Mouse (Mus musculus) heart, embryonic 13.5 days (tissue): Measurements from ENCODE around the gene Glyctk. TPM values are rescaled to one million over a fixed set of nuclear protein-coding genes. Genes with fewer than 3 reads are reported as not detected.

Experiments used
- ATAC-seq: fragments of 200-750 bp; cut with Nextera tagmentation; 2 replicates; pipeline ENCODE4 v1.8.0; 2017; ENCODE audit warnings: moderate TSS enrichment; ENCODE audit not compliant: insufficient number of reproducible peaks, low FRiP score, low TSS enrichment; ENCODE audit errors: extremely low read depth
- H3K27ac ChIP-seq: fragments of 300-500 bp; sonication (generic); replicated peaks from 2 replicates; pipeline ENCODE4 v1.5.1; 2015; ENCODE audit warnings: moderate library complexity, mild to moderate bottlenecking, inconsistent platforms
- H3K27me3 ChIP-seq: fragments of 300-500 bp; sonication (generic); replicated peaks from 2 replicates; pipeline ENCODE4 v1.6.1; 2015; ENCODE audit warnings: mild to moderate bottlenecking, inconsistent platforms
- H3K36me3 ChIP-seq: fragments of 300-500 bp; sonication (generic); 2 replicates; pipeline ENCODE4 v1.6.1; 2015; ENCODE audit warnings: mild to moderate bottlenecking, inconsistent platforms
- H3K4me1 ChIP-seq: fragments of 300-500 bp; sonication (generic); 2 replicates; pipeline ENCODE4 v1.6.1; 2015; ENCODE audit warnings: inconsistent platforms
- H3K4me2 ChIP-seq: fragments of 300-500 bp; sonication (generic); 2 replicates; pipeline ENCODE4 v1.6.1; 2015; ENCODE audit warnings: inconsistent platforms, mild to moderate bottlenecking, moderate library complexity
- H3K4me3 ChIP-seq: fragments of 300-500 bp; sonication (generic); 2 replicates; pipeline ENCODE4 v1.5.1; 2015; ENCODE audit warnings: moderate library complexity, mild to moderate bottlenecking, inconsistent platforms
- H3K9ac ChIP-seq: fragments of 300-500 bp; sonication (generic); 2 replicates; pipeline ENCODE4 v1.6.1; 2015; ENCODE audit warnings: inconsistent platforms, mild to moderate bottlenecking, moderate library complexity
- H3K9me3 ChIP-seq: fragments of 300-500 bp; sonication (generic); 2 replicates; pipeline ENCODE4 v1.6.1; 2016; ENCODE audit warnings: inconsistent platforms
- WGBS: fragments of 180-500 bp; shearing (Covaris S2); methylation state at CpG from one replicate; pipeline ENCODE4 v1.1.7; 2015; ENCODE audit warnings: mixed read lengths; 5-methylcytosine and 5-hydroxymethylcytosine counted together
- polyA plus RNA-seq: library from polyadenylated mRNA; unstranded; fragments of >200 nt; fragmentation: Nextera tagmentation; extraction: Ambion mirVana; gene quantifications from 2 replicates; pipeline ENCODE4 v1.2.1, GENCODE M21; 2015

Gene Glyctk
- polyA plus RNA-seq, 1 experiment from 2014 or later = 1.6 TPM

DNA sequence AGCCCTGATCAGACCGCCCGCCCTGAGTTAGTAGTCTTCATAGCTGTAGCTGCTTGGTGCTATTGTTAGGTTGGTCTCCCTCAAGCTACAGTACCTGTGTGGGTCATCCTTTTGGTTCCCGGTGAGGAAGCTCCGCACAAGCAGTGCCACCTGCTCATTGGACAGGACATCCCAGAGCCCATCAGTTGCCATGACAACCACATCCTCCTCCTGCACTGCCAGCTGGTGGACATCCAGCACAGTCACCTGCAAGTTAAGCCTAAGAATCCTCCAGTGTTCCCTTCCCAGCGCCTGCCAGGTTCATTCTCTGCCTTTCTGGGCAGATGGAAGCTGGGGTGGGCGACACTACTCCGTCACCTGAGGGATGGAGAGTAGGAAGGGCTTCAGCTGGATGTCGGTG lies 37.8 kb upstream of the Glyctk start:
- Histone ChIP-seq H3K27me3 (no peaks in the 10 kb centered on the region), H3K36me3 (peaks cover 63% of the 10 kb centered on the region), H3K9me3 (no peaks in the 10 kb centered on the region), H3K9ac (no peak overlapping the region), H3K4me3 (no peak overlapping the region), H3K4me2 (no peak overlapping the region), H3K4me1 (peaks cover 25% of the 10 kb centered on the region), H3K27ac (no peak overlapping the region)
- WGBS = 87% methylated on average over 8 of the region's 8 CpGs
- no peak for ATAC-seq

DNA sequence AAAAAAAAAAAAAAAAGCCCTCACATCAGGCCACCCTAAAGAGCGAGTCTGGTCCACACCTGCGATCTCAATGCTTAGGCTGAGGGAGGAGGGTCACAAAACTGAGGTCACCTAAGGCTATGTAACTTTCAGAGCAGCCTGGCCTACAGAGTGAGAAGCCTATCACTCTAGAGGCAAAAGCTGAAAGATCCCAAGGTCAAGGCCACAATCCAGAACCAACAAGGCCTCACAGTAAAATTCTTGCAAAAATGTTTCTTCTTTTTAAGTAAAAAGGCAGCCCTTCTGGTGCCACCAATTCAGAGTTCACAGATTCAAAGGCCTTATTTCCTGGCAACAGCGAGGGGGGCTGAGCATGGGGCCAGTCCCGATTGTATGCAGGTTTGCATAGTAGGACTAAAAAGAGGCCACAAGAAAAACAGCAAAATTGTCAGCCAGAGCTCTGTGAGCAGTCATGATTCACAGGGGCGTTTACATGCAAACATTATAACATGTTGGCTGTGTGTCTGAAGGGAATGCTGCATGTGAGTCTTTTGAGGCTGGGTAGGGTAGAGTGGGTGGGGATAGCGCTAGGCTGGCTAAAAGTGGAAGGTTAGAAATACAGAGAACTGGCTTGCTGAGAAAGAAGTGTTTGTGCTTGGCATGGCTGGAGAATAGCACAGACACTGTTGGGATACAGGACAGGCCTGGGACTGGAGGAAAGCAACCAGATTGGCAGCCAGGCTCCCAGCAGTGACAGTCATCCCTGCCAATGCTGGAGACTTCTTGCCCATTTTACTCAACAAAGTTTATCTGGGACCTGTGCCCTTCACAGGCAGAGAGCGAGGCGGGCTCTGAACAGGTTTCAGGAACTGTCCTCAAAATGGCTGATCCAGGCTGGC lies 36.2 kb upstream of the Glyctk start:
- H3K4me2 ChIP-seq = no peak overlapping the region
- peaks cover 16% of the 10 kb centered on the region for H3K4me1 ChIP-seq
- H3K27ac ChIP-seq = no peak overlapping the region
- no peaks in the 10 kb centered on the region for H3K27me3 ChIP-seq
- ATAC-seq = no peak
- no peak overlapping the region for H3K9ac ChIP-seq
- H3K9me3 ChIP-seq = no peaks in the 10 kb centered on the region
- no peak overlapping the region for H3K4me3 ChIP-seq
- H3K36me3 ChIP-seq = peaks cover 78% of the 10 kb centered on the region
- WGBS = 91% methylated on average over 8 of the region's 8 CpGs

DNA sequence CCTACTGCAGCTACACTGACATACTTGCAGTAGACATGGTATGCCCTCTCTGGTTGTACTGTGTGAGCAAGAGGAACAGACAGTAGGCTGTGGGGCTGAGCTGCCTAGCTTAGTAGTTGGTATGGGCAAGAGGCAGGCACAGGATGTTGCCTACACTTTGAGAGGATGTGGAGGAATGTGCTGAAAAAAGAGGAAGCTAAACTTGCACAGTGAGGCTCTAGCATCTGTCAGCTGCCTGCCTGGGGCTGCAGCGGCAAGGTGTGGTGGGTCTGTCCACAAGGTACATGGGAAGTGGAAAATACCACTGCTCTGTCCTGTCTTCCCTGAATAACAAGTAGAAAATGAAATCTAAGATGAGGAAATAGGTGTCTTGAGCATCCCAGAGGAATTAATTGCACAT lies 35.1 kb upstream of the Glyctk start:
- Histone ChIP-seq H3K9ac (no peak overlapping the region), H3K27ac (no peak overlapping the region), H3K36me3 (peaks cover 90% of the 10 kb centered on the region), H3K27me3 (no peaks in the 10 kb centered on the region), H3K4me1 (peaks cover 7% of the 10 kb centered on the region), H3K4me3 (no peak overlapping the region), H3K4me2 (no peak overlapping the region), H3K9me3 (no peaks in the 10 kb centered on the region)
- ATAC-seq = no peak
- 86% methylated on average over 1 of the region's 1 CpGs for WGBS

DNA sequence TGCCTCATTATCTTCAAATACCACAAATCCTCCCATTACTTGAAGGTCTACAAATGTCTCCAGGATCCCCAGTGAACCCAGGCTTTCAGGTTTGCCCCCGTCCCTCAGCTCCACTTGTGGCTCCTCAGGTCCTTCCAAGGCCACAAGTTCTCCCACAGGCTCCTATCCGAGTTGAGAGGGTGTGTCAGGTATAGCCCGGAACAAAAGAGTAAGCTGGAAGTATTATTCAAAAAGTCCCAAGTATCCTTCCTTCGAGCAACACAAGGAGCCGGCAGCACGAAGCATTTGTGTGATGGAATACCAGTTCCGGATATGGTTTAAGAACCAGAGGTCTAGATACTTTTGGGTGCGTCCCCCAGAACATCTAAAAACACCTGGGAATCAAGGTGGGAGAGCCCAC lies 34.1 kb upstream of the Glyctk start:
- H3K27me3 ChIP-seq = no peaks in the 10 kb centered on the region
- no peak for ATAC-seq
- no peak overlapping the region for H3K9ac ChIP-seq
- peaks cover 97% of the 10 kb centered on the region for H3K36me3 ChIP-seq
- H3K4me2 ChIP-seq = no peak overlapping the region
- H3K4me1 ChIP-seq = peaks cover 4% of the 10 kb centered on the region
- no peaks in the 10 kb centered on the region for H3K9me3 ChIP-seq
- no peak overlapping the region for H3K4me3 ChIP-seq
- WGBS = 89% methylated on average over 8 of the region's 8 CpGs
- H3K27ac ChIP-seq = no peak overlapping the region

DNA sequence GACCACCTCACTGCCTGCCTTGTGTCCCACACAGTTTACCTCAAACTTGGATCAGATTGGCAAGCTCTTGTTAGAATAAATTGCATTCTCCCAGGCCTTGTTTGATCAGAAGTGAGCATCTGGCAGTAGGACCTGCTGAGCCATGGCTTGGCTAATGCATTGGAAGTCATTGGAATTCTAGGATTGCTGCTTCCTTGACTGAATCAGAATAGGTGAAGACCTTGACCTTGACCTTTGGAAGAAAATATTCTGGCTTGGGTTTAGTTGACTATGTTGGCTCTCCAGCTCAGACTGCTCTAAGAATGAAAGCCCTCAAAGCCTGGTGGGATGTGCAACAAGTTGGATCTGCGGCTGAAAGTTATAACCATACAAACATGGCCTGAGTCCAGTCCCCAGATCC lies 33.4 kb upstream of the Glyctk start:
- no peak overlapping the region for H3K9ac ChIP-seq
- 97% methylated on average over 1 of the region's 1 CpGs for WGBS
- no peak overlapping the region for H3K4me2 ChIP-seq
- no peaks in the 10 kb centered on the region for H3K27me3 ChIP-seq
- H3K36me3 ChIP-seq = peaks cover 97% of the 10 kb centered on the region
- H3K27ac ChIP-seq = no peak overlapping the region
- no peak overlapping the region for H3K4me3 ChIP-seq
- no peaks in the 10 kb centered on the region for H3K9me3 ChIP-seq
- no peak for ATAC-seq
- H3K4me1 ChIP-seq = peaks cover 4% of the 10 kb centered on the region

DNA sequence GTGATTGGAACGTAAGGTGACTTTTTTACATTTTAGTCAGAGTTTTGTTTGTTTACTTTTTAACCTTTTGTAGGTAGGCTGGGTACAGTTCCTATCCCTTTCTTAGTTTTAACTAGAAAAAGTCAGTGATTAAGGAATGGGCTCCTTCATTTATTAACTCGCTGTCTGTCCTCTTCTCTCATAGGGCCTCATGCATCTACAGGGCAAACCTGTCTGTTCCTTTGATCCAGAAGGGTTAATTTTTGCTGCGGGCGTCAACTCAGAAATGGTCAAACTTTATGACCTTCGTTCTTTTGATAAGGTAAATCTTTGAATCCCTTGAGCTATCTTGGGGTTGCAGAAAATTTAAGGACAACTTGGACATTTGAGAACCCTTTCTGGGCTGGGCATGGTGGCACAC lies 26.1 kb upstream of the Glyctk start:
- Histone ChIP-seq H3K27ac (no peak overlapping the region), H3K4me2 (no peak overlapping the region), H3K9me3 (no peaks in the 10 kb centered on the region), H3K36me3 (peaks cover 100% of the 10 kb centered on the region), H3K27me3 (no peaks in the 10 kb centered on the region), H3K4me1 (peaks cover 9% of the 10 kb centered on the region; the same call in 1 of the 2 replicates), H3K9ac (no peak overlapping the region), H3K4me3 (no peak overlapping the region)
- 89% methylated on average over 5 of the region's 5 CpGs for WGBS
- ATAC-seq = no peak

DNA sequence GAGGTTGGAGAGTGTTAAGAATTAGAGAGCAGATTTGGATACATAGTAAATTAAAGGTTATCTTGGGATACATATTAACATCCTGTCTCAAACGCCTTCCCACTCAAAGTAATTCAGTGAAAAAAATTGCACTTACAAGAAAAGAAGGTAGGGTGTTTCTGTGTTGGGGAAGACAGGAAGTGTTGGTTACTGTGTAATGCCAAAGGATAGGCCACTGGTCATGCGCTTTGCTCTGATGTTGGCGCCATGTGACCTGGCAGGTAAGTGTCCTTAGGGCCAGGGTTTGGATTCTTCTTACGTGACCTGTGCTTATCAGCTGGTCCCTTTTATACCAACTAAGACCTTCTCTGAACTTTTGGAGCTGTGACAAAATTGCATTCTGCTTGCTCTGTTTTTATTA lies 24.2 kb upstream of the Glyctk start:
- 82% methylated on average over 4 of the region's 4 CpGs for WGBS
- H3K9me3 ChIP-seq = no peaks in the 10 kb centered on the region
- no peak overlapping the region for H3K4me3 ChIP-seq
- peaks cover 13% of the 10 kb centered on the region; the same call in 1 of the 2 replicates for H3K4me1 ChIP-seq
- H3K27ac ChIP-seq = no peak overlapping the region
- H3K9ac ChIP-seq = no peak overlapping the region
- no peak for ATAC-seq
- H3K27me3 ChIP-seq = no peaks in the 10 kb centered on the region
- no peak overlapping the region for H3K4me2 ChIP-seq
- H3K36me3 ChIP-seq = peaks cover 100% of the 10 kb centered on the region

DNA sequence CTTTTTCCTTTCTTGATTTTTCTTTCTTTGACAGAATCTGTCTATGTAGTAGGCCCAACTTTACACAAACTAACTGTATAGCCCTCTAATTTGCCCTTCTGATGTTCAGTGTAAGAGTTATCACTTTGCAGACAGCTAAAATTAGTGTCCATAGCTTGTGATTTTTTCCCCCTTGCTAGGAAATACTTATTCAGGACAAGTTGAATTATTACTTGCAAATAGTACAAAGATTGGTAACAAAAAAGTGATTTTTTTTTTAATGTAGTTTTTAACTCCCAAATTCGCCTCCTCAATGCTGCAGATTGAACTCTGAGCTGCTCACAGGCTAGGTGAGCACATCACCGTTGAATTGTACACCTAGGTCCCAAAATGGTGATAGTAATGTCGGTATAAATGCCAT lies 22.0 kb upstream of the Glyctk start:
- no peak overlapping the region for H3K27ac ChIP-seq
- H3K4me1 ChIP-seq = peaks cover 30% of the 10 kb centered on the region
- no peak overlapping the region for H3K9ac ChIP-seq
- no peak overlapping the region for H3K4me3 ChIP-seq
- ATAC-seq = no peak
- H3K27me3 ChIP-seq = no peaks in the 10 kb centered on the region
- H3K9me3 ChIP-seq = no peaks in the 10 kb centered on the region
- 93% methylated on average over 3 of the region's 3 CpGs for WGBS
- H3K4me2 ChIP-seq = no peak overlapping the region
- H3K36me3 ChIP-seq = peaks cover 91% of the 10 kb centered on the region

DNA sequence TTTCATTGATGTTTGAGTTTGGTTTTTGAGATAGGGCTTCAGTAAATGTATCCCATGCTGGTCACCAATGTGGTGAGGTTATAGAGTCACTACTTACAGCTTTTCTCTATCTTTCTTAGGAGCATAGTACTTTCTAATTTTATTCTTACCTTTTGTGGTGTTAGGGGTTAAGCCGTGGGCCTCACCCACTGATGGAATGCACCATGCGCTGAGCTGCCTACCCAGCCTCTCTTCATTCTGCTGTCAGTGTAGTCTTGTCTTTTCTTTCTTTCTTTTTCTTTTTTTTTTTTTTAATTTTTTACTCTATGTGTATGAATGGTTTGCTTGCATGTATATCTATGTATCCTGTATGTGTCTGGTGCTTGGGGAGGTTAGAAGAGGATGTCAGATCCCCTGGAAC lies 21.5 kb upstream of the Glyctk start:
- Histone ChIP-seq H3K27ac (no peak overlapping the region), H3K36me3 (peaks cover 86% of the 10 kb centered on the region), H3K27me3 (no peaks in the 10 kb centered on the region), H3K4me2 (no peak overlapping the region), H3K9ac (no peak overlapping the region), H3K9me3 (no peaks in the 10 kb centered on the region), H3K4me1 (peaks cover 35% of the 10 kb centered on the region), H3K4me3 (no peak overlapping the region)
- 76% methylated on average over 2 of the region's 2 CpGs for WGBS
- ATAC-seq = no peak

DNA sequence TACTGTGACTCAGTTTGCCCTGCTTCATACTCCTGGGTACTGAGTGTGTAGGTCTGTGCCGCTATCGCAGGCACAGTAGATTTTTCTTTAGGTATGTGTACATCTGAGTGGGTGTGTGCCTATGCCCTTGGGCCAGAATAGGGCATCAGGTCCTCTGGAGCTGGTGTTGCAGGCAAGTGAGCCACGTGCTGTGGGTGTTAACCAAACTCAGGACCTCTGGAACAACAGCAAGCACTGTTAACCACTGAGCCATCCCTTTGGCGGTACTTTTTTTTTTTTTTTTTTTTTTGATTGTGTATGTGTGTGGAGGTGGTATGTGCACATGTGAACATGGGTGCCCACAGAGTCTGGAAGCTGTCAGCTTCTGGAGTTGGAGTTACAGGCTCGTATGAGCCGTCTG lies 19.9 kb upstream of the Glyctk start:
- no peak for ATAC-seq
- H3K27ac ChIP-seq = no peak overlapping the region
- 85% methylated on average over 6 of the region's 6 CpGs for WGBS
- H3K9me3 ChIP-seq = no peaks in the 10 kb centered on the region
- peaks cover 69% of the 10 kb centered on the region for H3K36me3 ChIP-seq
- H3K27me3 ChIP-seq = no peaks in the 10 kb centered on the region
- H3K4me3 ChIP-seq = no peak overlapping the region
- H3K9ac ChIP-seq = no peak overlapping the region
- peaks cover 51% of the 10 kb centered on the region for H3K4me1 ChIP-seq
- no peak overlapping the region for H3K4me2 ChIP-seq

DNA sequence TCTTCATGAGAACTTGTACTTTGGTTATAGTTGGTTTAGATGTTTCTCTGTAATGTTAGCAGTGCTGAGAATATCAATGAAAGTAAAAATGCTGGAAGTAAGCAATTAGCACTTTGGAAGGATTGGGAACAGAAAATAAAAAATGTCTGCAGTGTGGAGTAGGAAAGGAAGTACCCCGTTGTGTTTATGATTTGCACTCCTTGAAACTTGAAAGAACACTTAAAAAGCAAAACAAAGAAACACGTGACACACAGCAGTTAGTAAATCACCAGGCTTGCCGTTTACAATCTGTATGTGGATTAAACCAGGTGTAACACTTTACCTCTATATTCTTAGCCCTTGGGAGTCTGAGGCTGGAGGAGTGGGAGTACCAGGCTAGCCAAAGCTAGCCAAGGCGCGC lies 18.8 kb upstream of the Glyctk start:
- Histone ChIP-seq H3K4me3 (no peak overlapping the region), H3K27me3 (no peaks in the 10 kb centered on the region), H3K36me3 (peaks cover 59% of the 10 kb centered on the region), H3K4me2 (no peak overlapping the region), H3K9ac (no peak overlapping the region), H3K27ac (no peak overlapping the region), H3K4me1 (peaks cover 54% of the 10 kb centered on the region), H3K9me3 (no peaks in the 10 kb centered on the region)
- no peak for ATAC-seq
- WGBS = 84% methylated on average over 5 of the region's 5 CpGs

DNA sequence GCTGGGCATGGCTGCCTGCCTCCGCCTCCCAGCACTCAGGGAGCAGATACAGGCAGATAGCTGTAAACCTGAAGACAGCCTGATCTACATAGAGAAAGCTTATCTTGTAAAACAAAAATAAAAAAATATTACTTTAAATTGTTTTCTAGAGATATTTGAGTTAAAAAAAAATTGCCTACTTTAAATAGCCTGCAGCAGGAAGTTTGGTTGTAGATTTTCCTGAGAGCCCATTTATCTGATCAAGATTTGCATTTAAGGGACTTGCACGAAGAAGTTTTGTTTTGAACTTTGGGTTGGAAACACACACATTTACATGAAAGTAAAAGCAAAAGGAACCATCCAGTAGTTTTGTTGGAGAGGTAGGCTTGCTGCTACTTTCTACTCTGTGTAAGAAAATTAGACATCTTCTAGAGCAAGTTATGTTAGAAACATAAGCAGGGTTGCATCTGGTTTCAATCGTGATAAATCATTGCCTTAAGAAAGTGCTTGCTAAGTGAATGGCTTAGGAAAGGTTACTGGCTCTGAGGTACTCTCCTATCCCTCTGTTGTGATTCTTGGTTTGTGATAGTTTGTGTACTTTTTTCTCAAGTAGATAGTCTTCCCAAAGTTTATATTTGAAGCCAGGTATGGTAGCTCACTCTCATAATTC lies 17.7 kb upstream of the Glyctk start:
- peaks cover 54% of the 10 kb centered on the region for H3K4me1 ChIP-seq
- H3K27me3 ChIP-seq = no peaks in the 10 kb centered on the region
- no peak for ATAC-seq
- whole genome bisulfite sequencing = 52% methylated on average over 3 of the region's 3 CpGs
- no peaks in the 10 kb centered on the region for H3K9me3 ChIP-seq
- no peak overlapping the region for H3K27ac ChIP-seq
- peaks cover 48% of the 10 kb centered on the region for H3K36me3 ChIP-seq
- H3K4me3 ChIP-seq = no peak overlapping the region
- H3K4me2 ChIP-seq = no peak overlapping the region
- H3K9ac ChIP-seq = peak overlapping the region; percentile 34; the same call in 1 of the 2 replicates
